Mouse (Mus musculus): ENCODE data around the gene Ppp1r14c. TPM values are rescaled to one million over a fixed set of nuclear protein-coding genes. Genes with fewer than 3 reads are reported as not detected.
"Not testable (repeated sequence)": the region's sequence is repeated elsewhere in the genome, so short reads cannot be mapped to it uniquely, and the experiment has no call there.

Gene Ppp1r14c
- polyA plus RNA-seq, 1 experiment from 2014 or later = 4.3 TPM

- no peak overlapping the region for H3K9ac ChIP-seq (ENCODE audit: low read depth, low read length)
- H3K27me3 ChIP-seq (ENCODE audit: insufficient read depth, low read length) = no peaks in the 10 kb centered on the region
- no peaks in the 10 kb centered on the region for H3K4me1 ChIP-seq (replicated peaks; ENCODE audit: insufficient read depth, low read length)
- DNase-seq (ENCODE audit: low spot score) = no peak
- H3K4me3 ChIP-seq (replicated peaks; ENCODE audit: low read depth, low read length) = no peak overlapping the region
- TF ChIP-seq CTCF (IDR thresholded peaks at IDR 0.05; ENCODE audit: low read depth) = no peak
- H3K27ac ChIP-seq = no peak overlapping the region
- ATAC-seq (replicated peaks; ENCODE audit: low FRiP score, low read depth) = no peak
- no peaks in the 10 kb centered on the region for H3K36me3 ChIP-seq (ENCODE audit: insufficient read depth, low read length)
- no peaks in the 10 kb centered on the region for H3K9me3 ChIP-seq (replicated peaks; ENCODE audit: low read length)
- no peak overlapping the region for H3K4me2 ChIP-seq (ENCODE audit: low read length)
- 79% methylated on average over 1 of the region's 1 CpGs for WGBS
These were observed 113.9 kb downstream of the Ppp1r14c start for GRCm38 (mm10) chr10:3479772-3480171.

DNA sequence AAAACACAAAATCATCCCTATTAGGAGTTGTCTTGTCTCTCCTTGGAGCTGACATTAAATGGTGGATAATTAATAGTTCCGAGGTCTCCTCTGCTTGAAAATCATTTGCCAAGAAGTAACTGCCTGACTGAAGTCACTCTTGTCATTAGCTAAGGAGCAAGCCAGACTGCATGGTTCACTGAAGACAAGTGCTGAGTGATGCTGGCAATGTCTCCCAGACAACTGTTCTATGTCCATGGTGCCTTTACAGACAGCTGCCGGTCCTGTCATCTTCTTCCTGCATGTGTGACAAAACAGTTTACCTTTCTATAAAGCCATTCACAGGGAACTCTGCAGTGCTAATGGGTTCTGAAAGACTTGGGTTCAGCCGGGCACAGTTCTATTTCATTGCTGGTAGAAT lies 124.2 kb downstream of the Ppp1r14c start:
- TF ChIP-seq CTCF (IDR thresholded peaks at IDR 0.05; ENCODE audit: low read depth) = no peak
- no peaks in the 10 kb centered on the region for H3K27me3 ChIP-seq (ENCODE audit: insufficient read depth, low read length)
- H3K4me3 ChIP-seq (replicated peaks; ENCODE audit: low read depth, low read length) = no peak overlapping the region
- no peaks in the 10 kb centered on the region for H3K4me1 ChIP-seq (replicated peaks; ENCODE audit: insufficient read depth, low read length)
- WGBS = 69% methylated on average over 3 of the region's 3 CpGs
- no peaks in the 10 kb centered on the region for H3K9me3 ChIP-seq (replicated peaks; ENCODE audit: low read length)
- no peak overlapping the region for H3K4me2 ChIP-seq (ENCODE audit: low read length)
- no peak overlapping the region for H3K27ac ChIP-seq
- no peak overlapping the region for H3K9ac ChIP-seq (ENCODE audit: low read depth, low read length)
- ATAC-seq (replicated peaks; ENCODE audit: low FRiP score, low read depth) (0 out of 2 replicates have a peak, but pooled peaks have one; percentile 21), DNase-seq (ENCODE audit: low spot score) (no peak)
- H3K36me3 ChIP-seq (ENCODE audit: insufficient read depth, low read length) = no peaks in the 10 kb centered on the region

GRCm38 (mm10) chr10:3496791-3497190 lies 130.9 kb downstream of the Ppp1r14c start:
- no peak overlapping the region for H3K4me3 ChIP-seq (replicated peaks; ENCODE audit: low read depth, low read length)
- TF ChIP-seq CTCF (IDR thresholded peaks at IDR 0.05; ENCODE audit: low read depth) = no peak
- H3K4me1 ChIP-seq (replicated peaks; ENCODE audit: insufficient read depth, low read length) = no peaks in the 10 kb centered on the region
- no peak for DNase-seq (ENCODE audit: low spot score)
- H3K27me3 ChIP-seq (ENCODE audit: insufficient read depth, low read length) = no peaks in the 10 kb centered on the region
- no peak overlapping the region for H3K27ac ChIP-seq
- no peak for ATAC-seq (replicated peaks; ENCODE audit: low FRiP score, low read depth)
- no peak overlapping the region for H3K9ac ChIP-seq (ENCODE audit: low read depth, low read length)
- no peaks in the 10 kb centered on the region for H3K9me3 ChIP-seq (replicated peaks; ENCODE audit: low read length)
- H3K36me3 ChIP-seq (ENCODE audit: insufficient read depth, low read length) = no peaks in the 10 kb centered on the region
- no peak overlapping the region for H3K4me2 ChIP-seq (ENCODE audit: low read length)
- WGBS = 66% methylated on average over 2 of the region's 2 CpGs

- not testable (repeated sequence) for H3K27ac ChIP-seq; H3K9me3 ChIP-seq (replicated peaks; ENCODE audit: low read length); H3K9ac ChIP-seq (ENCODE audit: low read depth, low read length); H3K27me3 ChIP-seq (ENCODE audit: insufficient read depth, low read length); H3K4me1 ChIP-seq (replicated peaks; ENCODE audit: insufficient read depth, low read length); DNase-seq (ENCODE audit: low spot score); H3K4me2 ChIP-seq (ENCODE audit: low read length); H3K36me3 ChIP-seq (ENCODE audit: insufficient read depth, low read length); H3K4me3 ChIP-seq (replicated peaks; ENCODE audit: low read depth, low read length); ATAC-seq (replicated peaks; ENCODE audit: low FRiP score, low read depth)
- 84% methylated on average over 6 of the region's 6 CpGs for WGBS
These were observed 135.0 kb downstream of the Ppp1r14c start for GRCm38 (mm10) chr10:3500846-3501245.

GRCm38 (mm10) chr10:3507484-3508221 lies 141.8 kb downstream of the Ppp1r14c start:
- H3K27me3 ChIP-seq (ENCODE audit: insufficient read depth, low read length) = no peaks in the 10 kb centered on the region
- no peak overlapping the region for H3K4me2 ChIP-seq (ENCODE audit: low read length)
- no peak for TF ChIP-seq CTCF (IDR thresholded peaks at IDR 0.05; ENCODE audit: low read depth)
- ATAC-seq (replicated peaks; ENCODE audit: low FRiP score, low read depth) = no peak; the same call in 1 of the 2 replicates
- H3K27ac ChIP-seq = no peak overlapping the region
- H3K9me3 ChIP-seq (replicated peaks; ENCODE audit: low read length) = no peaks in the 10 kb centered on the region
- H3K4me3 ChIP-seq (replicated peaks; ENCODE audit: low read depth, low read length) = no peak overlapping the region
- H3K4me1 ChIP-seq (replicated peaks; ENCODE audit: insufficient read depth, low read length) = no peaks in the 10 kb centered on the region
- no peak overlapping the region for H3K9ac ChIP-seq (ENCODE audit: low read depth, low read length)
- H3K36me3 ChIP-seq (ENCODE audit: insufficient read depth, low read length) = no peaks in the 10 kb centered on the region
- DNase-seq (ENCODE audit: low spot score) = peak; percentile 46
- WGBS = 46% methylated on average over 8 of the region's 8 CpGs

DNA sequence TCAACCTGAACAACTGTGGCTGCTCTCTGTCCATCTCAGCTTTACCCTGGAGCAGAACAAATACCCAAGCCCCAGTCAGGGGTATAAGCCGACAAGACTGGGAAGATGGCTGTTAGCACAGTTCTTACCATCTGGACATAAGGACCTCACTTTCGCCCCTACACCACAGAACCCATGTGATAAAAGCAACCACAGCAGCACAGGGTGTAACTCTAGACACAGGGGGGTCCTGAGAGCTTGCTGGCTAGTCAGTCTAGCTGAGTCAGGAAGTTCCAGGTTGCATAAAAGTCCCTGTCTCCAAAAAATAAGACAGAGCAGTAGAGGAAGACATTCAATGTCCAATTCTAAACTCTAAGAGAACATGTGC lies 142.3 kb downstream of the Ppp1r14c start:
- ATAC-seq (replicated peaks; ENCODE audit: low FRiP score, low read depth) = no peak
- Histone ChIP-seq H3K27ac (no peak overlapping the region), H3K4me3 (replicated peaks; ENCODE audit: low read depth, low read length) (no peak overlapping the region), H3K9me3 (replicated peaks; ENCODE audit: low read length) (no peaks in the 10 kb centered on the region), H3K27me3 (ENCODE audit: insufficient read depth, low read length) (no peaks in the 10 kb centered on the region), H3K4me1 (replicated peaks; ENCODE audit: insufficient read depth, low read length) (no peaks in the 10 kb centered on the region), H3K36me3 (ENCODE audit: insufficient read depth, low read length) (no peaks in the 10 kb centered on the region), H3K4me2 (ENCODE audit: low read length) (no peak overlapping the region), H3K9ac (ENCODE audit: low read depth, low read length) (no peak overlapping the region)
- no peak for DNase-seq (ENCODE audit: low spot score)
- no peak for TF ChIP-seq CTCF (IDR thresholded peaks at IDR 0.05; ENCODE audit: low read depth)
- WGBS = 63% methylated on average over 2 of the region's 2 CpGs

DNA sequence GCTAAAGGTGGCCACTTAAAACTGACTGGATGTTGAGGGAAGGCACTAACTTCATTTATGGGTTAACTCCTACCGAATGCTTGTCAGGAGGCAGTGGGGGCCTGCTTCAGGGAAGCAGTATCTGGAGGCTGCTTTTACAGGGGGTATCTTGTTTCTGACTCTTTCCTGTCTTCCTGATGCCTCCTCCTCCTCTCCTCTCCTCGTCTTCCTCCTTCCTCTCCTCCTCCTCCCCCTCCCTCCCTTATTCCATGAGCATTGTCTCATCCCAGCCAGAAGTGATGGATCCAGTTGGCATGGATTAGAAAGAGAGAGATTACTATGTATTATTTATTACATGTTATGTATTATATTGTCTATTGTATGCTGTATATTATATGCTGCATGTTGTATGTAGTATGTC lies 142.9 kb downstream of the Ppp1r14c start:
- no peak overlapping the region for H3K9ac ChIP-seq (ENCODE audit: low read depth, low read length)
- no peak overlapping the region for H3K4me3 ChIP-seq (replicated peaks; ENCODE audit: low read depth, low read length)
- ATAC-seq (replicated peaks; ENCODE audit: low FRiP score, low read depth) (no peak), DNase-seq (ENCODE audit: low spot score) (no peak)
- H3K4me2 ChIP-seq (ENCODE audit: low read length) = no peak overlapping the region
- no peaks in the 10 kb centered on the region for H3K36me3 ChIP-seq (ENCODE audit: insufficient read depth, low read length)
- no peak overlapping the region for H3K27ac ChIP-seq
- WGBS = 39% methylated on average over 2 of the region's 2 CpGs
- H3K9me3 ChIP-seq (replicated peaks; ENCODE audit: low read length) = no peaks in the 10 kb centered on the region
- no peak for TF ChIP-seq CTCF (IDR thresholded peaks at IDR 0.05; ENCODE audit: low read depth)
- H3K27me3 ChIP-seq (ENCODE audit: insufficient read depth, low read length) = no peaks in the 10 kb centered on the region
- H3K4me1 ChIP-seq (replicated peaks; ENCODE audit: insufficient read depth, low read length) = no peaks in the 10 kb centered on the region

Data from kidney, postnatal 0 days (tissue).